8 mouse cellular contexts compared by ENCODE assay signal in the genomic region with DNA sequence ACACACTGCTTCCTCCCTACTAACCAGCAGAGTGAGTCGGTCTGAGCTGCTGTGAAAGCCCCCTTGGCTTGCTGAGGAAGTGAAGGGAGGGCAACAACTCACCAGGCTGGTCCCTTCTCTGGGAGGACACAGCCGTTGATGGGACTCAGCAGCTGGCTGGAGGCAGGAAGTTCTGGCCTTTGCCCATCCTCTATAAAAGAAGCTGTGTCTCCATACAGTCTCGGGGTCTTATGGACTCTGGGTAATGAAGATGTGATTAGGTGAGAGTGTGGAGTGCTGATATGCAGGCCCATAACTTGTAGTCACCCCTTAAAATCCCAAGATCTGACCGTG. TPM values are rescaled to one million over a fixed set of nuclear protein-coding genes. Genes with fewer than 3 reads are reported as not detected.
A peak's percentile ranks its signal among the peaks of the same experiment; 100 is the strongest.
DNase-seq lines count a peak whose midpoint lies in the region; ATAC-seq and TF ChIP-seq lines count a peak whose summit lies in the region.

No protein-coding gene starts in this region.

- TF ChIP-seq CTCF in cortical plate, adult 2 months (IDR thresholded peaks at IDR 0.05; ENCODE audit: extremely low read depth, insufficient read depth, low read length) = no peak

- 22% methylated on average over 4 of the region's 4 CpGs for WGBS in kidney, embryonic 15.5 days
- 34% methylated on average over 4 of the region's 4 CpGs for WGBS in hindbrain, embryonic 15.5 days
- WGBS in midbrain, embryonic 15.5 days = 37% methylated on average over 4 of the region's 4 CpGs

- no peaks in the 10 kb centered on the region for H3K27me3 ChIP-seq in kidney, embryonic 15.5 days
- no peaks in the 10 kb centered on the region for H3K27me3 ChIP-seq in hindbrain, embryonic 15.5 days
- no peaks in the 10 kb centered on the region for H3K27me3 ChIP-seq in midbrain, embryonic 15.5 days (replicated peaks)

- H3K9me3 ChIP-seq in kidney, embryonic 15.5 days (replicated peaks) = no peaks in the 10 kb centered on the region
- H3K9me3 ChIP-seq in hindbrain, embryonic 15.5 days = no peaks in the 10 kb centered on the region
- H3K9me3 ChIP-seq in midbrain, embryonic 15.5 days = no peaks in the 10 kb centered on the region

- intact Hi-C loops in left cerebral cortex, postnatal 4 days (cut with DNase I) = no loop called here

- peak overlapping the region; percentile 85 for H3K4me2 ChIP-seq in kidney, embryonic 15.5 days
- H3K4me2 ChIP-seq in hindbrain, embryonic 15.5 days = peak overlapping the region; percentile 95
- H3K4me2 ChIP-seq in midbrain, embryonic 15.5 days = peak overlapping the region; percentile 94

- H3K4me3 ChIP-seq in kidney, embryonic 15.5 days (replicated peaks) = peak overlapping the region; percentile 98
- peak overlapping the region; percentile 39 for H3K4me3 ChIP-seq in cortical plate, adult 2 months (ENCODE audit: insufficient read depth, low read length)
- peak overlapping the region; percentile 90 for H3K4me3 ChIP-seq in hindbrain, embryonic 15.5 days
- H3K4me3 ChIP-seq in midbrain, embryonic 15.5 days = peak overlapping the region; percentile 97

- peak overlapping the region; percentile 96 for H3K9ac ChIP-seq in kidney, embryonic 15.5 days
- H3K9ac ChIP-seq in hindbrain, embryonic 15.5 days = peak overlapping the region; percentile 91
- peak overlapping the region; percentile 97 for H3K9ac ChIP-seq in midbrain, embryonic 15.5 days

- peaks cover 80% of the 10 kb centered on the region for H3K4me1 ChIP-seq in kidney, embryonic 15.5 days
- H3K4me1 ChIP-seq in cortical plate, adult 2 months (ENCODE audit: control insufficient read depth, insufficient read depth, low read length) = peaks cover 9% of the 10 kb centered on the region
- H3K4me1 ChIP-seq in hindbrain, embryonic 15.5 days (replicated peaks) = peaks cover 73% of the 10 kb centered on the region
- peaks cover 70% of the 10 kb centered on the region for H3K4me1 ChIP-seq in midbrain, embryonic 15.5 days

- no peak for DNase-seq in kidney, adult 8-10 months
- no peak for DNase-seq in left cerebral cortex, postnatal 4 days
- no peak for DNase-seq in B cell, adult 2 months
- DNase-seq in right cerebral cortex, postnatal 25 days = no peak

- H3K27ac ChIP-seq in kidney, embryonic 15.5 days = peak overlapping the region; percentile 93
- peak overlapping the region; percentile 80; the same call in 1 of the 2 replicates for H3K27ac ChIP-seq in cortical plate, adult 2 months (ENCODE audit: insufficient read depth, low read length)
- H3K27ac ChIP-seq in hindbrain, embryonic 15.5 days (replicated peaks) = peak overlapping the region; percentile 90
- peak overlapping the region; percentile 90 for H3K27ac ChIP-seq in midbrain, embryonic 15.5 days

- TF ChIP-seq POLR2A in cortical plate, adult 2 months (IDR thresholded peaks at IDR 0.05; ENCODE audit: extremely low read depth, insufficient read depth, low read length) = no peak

- no peak for ATAC-seq in kidney, embryonic 15.5 days (replicated peaks; ENCODE audit: low FRiP score)
- no peak for ATAC-seq in hindbrain, embryonic 15.5 days (ENCODE audit: low FRiP score, low read depth)
- ATAC-seq in midbrain, embryonic 15.5 days (replicated peaks) = no peak

- H3K36me3 ChIP-seq in kidney, embryonic 15.5 days = peaks cover 5% of the 10 kb centered on the region
- 0 out of 2 replicates have a peak, but pooled peaks cover 2% of the 10 kb centered on the region for H3K36me3 ChIP-seq in hindbrain, embryonic 15.5 days
- no peaks in the 10 kb centered on the region; the same call in 1 of the 2 replicates for H3K36me3 ChIP-seq in midbrain, embryonic 15.5 days (replicated peaks)

RNA-seq across cellular contexts. Expression of gene Git1, which starts 0.9 kb away (rescaled TPM):
- 9.7 and 12.6 TPM in 2 replicates for polyA plus RNA-seq in kidney, embryonic 15.5 days (2015; fragmentation: Nextera tagmentation; extraction: Ambion mirVana)
- 204 and 230 TPM in 2 replicates for polyA plus RNA-seq in cortical plate, adult 2 months (2012; rRNA removed)
- 16.4 and 18.1 TPM in 2 replicates for polyA plus RNA-seq in hindbrain, embryonic 15.5 days (2015; fragmentation: Nextera tagmentation; extraction: Ambion mirVana)
- 17.9 and 19.0 TPM in 2 replicates for polyA plus RNA-seq in midbrain, embryonic 15.5 days (2015; fragmentation: Nextera tagmentation; extraction: Ambion mirVana)
- total RNA-seq in left cerebral cortex, postnatal 4 days (2021) = 100 to 1,000 TPM; 150 to 151 TPM

RNA-seq across cellular contexts. Expression of gene Ankrd13b, which starts 4.8 kb away (rescaled TPM):
- 5.3 and 6.9 TPM in 2 replicates for polyA plus RNA-seq in kidney, embryonic 15.5 days (2015; fragmentation: Nextera tagmentation; extraction: Ambion mirVana)
- polyA plus RNA-seq in cortical plate, adult 2 months (2012; rRNA removed) = 150 and 151 TPM in 2 replicates
- 36.6 and 50.7 TPM in 2 replicates for polyA plus RNA-seq in hindbrain, embryonic 15.5 days (2015; fragmentation: Nextera tagmentation; extraction: Ambion mirVana)
- 46.1 and 46.2 TPM in 2 replicates for polyA plus RNA-seq in midbrain, embryonic 15.5 days (2015; fragmentation: Nextera tagmentation; extraction: Ambion mirVana)
- 100 to 1,000 TPM; 216 to 217 TPM for total RNA-seq in left cerebral cortex, postnatal 4 days (2021)

RNA-seq across cellular contexts. Expression of gene Abhd15, which starts 20.6 kb away (rescaled TPM):
- 1.9 TPM in 2 replicates for polyA plus RNA-seq in kidney, embryonic 15.5 days (2015; fragmentation: Nextera tagmentation; extraction: Ambion mirVana)
- 0.64 and 0.77 TPM in 2 replicates for polyA plus RNA-seq in cortical plate, adult 2 months (2012; rRNA removed)
- polyA plus RNA-seq in hindbrain, embryonic 15.5 days (2015; fragmentation: Nextera tagmentation; extraction: Ambion mirVana) = 2.7 TPM in 2 replicates
- polyA plus RNA-seq in midbrain, embryonic 15.5 days (2015; fragmentation: Nextera tagmentation; extraction: Ambion mirVana) = 2.2 and 2.6 TPM in 2 replicates
- total RNA-seq in left cerebral cortex, postnatal 4 days (2021) = under 1 TPM; 0.50 to 0.54 TPM

RNA-seq across cellular contexts. Expression of gene Trp53i13, which starts 21.5 kb away (rescaled TPM):
- 34.8 and 41.2 TPM in 2 replicates for polyA plus RNA-seq in kidney, embryonic 15.5 days (2015; fragmentation: Nextera tagmentation; extraction: Ambion mirVana)
- polyA plus RNA-seq in cortical plate, adult 2 months (2012; rRNA removed) = 6.8 and 7.2 TPM in 2 replicates
- 16.8 and 19.6 TPM in 2 replicates for polyA plus RNA-seq in hindbrain, embryonic 15.5 days (2015; fragmentation: Nextera tagmentation; extraction: Ambion mirVana)
- 12.7 and 16.7 TPM in 2 replicates for polyA plus RNA-seq in midbrain, embryonic 15.5 days (2015; fragmentation: Nextera tagmentation; extraction: Ambion mirVana)
- total RNA-seq in left cerebral cortex, postnatal 4 days (2021) = 1 to 10 TPM; 5.8 TPM

RNA-seq across cellular contexts. Expression of gene Gm10392, which starts 24.7 kb away (rescaled TPM):
- polyA plus RNA-seq in kidney, embryonic 15.5 days (2015; fragmentation: Nextera tagmentation; extraction: Ambion mirVana) = 0.27 TPM in 1 of 2 replicates, not detected in the other
- polyA plus RNA-seq in cortical plate, adult 2 months (2012; rRNA removed) = not detected in 2 replicates
- polyA plus RNA-seq in hindbrain, embryonic 15.5 days (2015; fragmentation: Nextera tagmentation; extraction: Ambion mirVana) = 0.12 and 0.16 TPM in 2 replicates
- polyA plus RNA-seq in midbrain, embryonic 15.5 days (2015; fragmentation: Nextera tagmentation; extraction: Ambion mirVana) = not detected in 2 replicates
- total RNA-seq in left cerebral cortex, postnatal 4 days (2021) = not detected

Comparison
In these comparisons a context has a peak if more than half of its experiments do, and no peak if none do; other contexts are left out.
1. H3K4me3 ChIP-seq: peak in every context shown above with its lines; median percentile 98 in kidney, embryonic 15.5 days; 97 in midbrain, embryonic 15.5 days; 90 in hindbrain, embryonic 15.5 days; 39 in cortical plate, adult 2 months.
2. RNA of gene Git1, which starts 0.9 kb away (polyA plus RNA-seq): 204 to 230 TPM in cortical plate, adult 2 months; 17.9 to 19.0 TPM in midbrain, embryonic 15.5 days, 16.4 to 18.1 TPM in hindbrain, embryonic 15.5 days and 9.7 to 12.6 TPM in kidney, embryonic 15.5 days; every median in the first group is over 10 times any median in the second.
3. Peak in every context shown above with its lines, with median percentiles within 50 percentile points of each other: H3K27ac ChIP-seq, H3K4me2 ChIP-seq and H3K9ac ChIP-seq.